Mouse (Mus musculus) lung, embryonic 16.5 days (tissue): ENCODE data around the gene Brinp1. TPM values are rescaled to one million over a fixed set of nuclear protein-coding genes. Genes with fewer than 3 reads are reported as not detected.
"Not testable (repeated sequence)": the region's sequence is repeated elsewhere in the genome, so short reads cannot be mapped to it uniquely, and the experiment has no call there.

Experiments used
- ATAC-seq: fragments of 200-750 bp; cut with Nextera tagmentation; 2 replicates; pipeline ENCODE4 v1.8.0; 2017; ENCODE audit warnings: low read depth, mild to moderate bottlenecking, moderate library complexity
- H3K27ac ChIP-seq: fragments of 300-500 bp; sonication (generic); 2 replicates; pipeline ENCODE4 v1.5.1; 2014; ENCODE audit warnings: mild to moderate bottlenecking, control low read depth, low read length
- H3K27me3 ChIP-seq: fragments of 300-500 bp; sonication (generic); 2 replicates; pipeline ENCODE4 v1.6.1; 2014; ENCODE audit warnings: low read depth, low read length, mixed read lengths; ENCODE audit not compliant: control insufficient read depth, insufficient read depth
- H3K36me3 ChIP-seq: fragments of 300-500 bp; sonication (generic); 2 replicates; pipeline ENCODE4 v1.6.1; 2014; ENCODE audit warnings: low read length; ENCODE audit not compliant: control insufficient read depth, insufficient read depth
- H3K4me1 ChIP-seq: fragments of 300-500 bp; sonication (generic); replicated peaks from 2 replicates; pipeline ENCODE4 v1.6.1; 2014; ENCODE audit warnings: low read length, mixed read lengths; ENCODE audit not compliant: control insufficient read depth, insufficient read depth
- H3K4me2 ChIP-seq: fragments of 300-500 bp; sonication (generic); 2 replicates; pipeline ENCODE4 v1.6.1; 2014; ENCODE audit warnings: low read depth, low read length, control low read depth
- H3K4me3 ChIP-seq: fragments of 300-500 bp; sonication (generic); 2 replicates; pipeline ENCODE4 v1.5.1; 2014; ENCODE audit warnings: mild to moderate bottlenecking, low read length, control low read depth
- H3K9ac ChIP-seq: fragments of 300-500 bp; sonication (generic); 2 replicates; pipeline ENCODE4 v1.6.1; 2014; ENCODE audit warnings: low read length, control low read depth
- H3K9me3 ChIP-seq: fragments of 300-500 bp; sonication (generic); 2 replicates; pipeline ENCODE4 v1.6.1; 2016; ENCODE audit warnings: low read length; ENCODE audit not compliant: control insufficient read depth
- WGBS: fragments of 180-500 bp; shearing (Covaris S2); extraction: QIAGEN DNeasy Blood & Tissue Kit; methylation state at CpG from one replicate; pipeline ENCODE4 v1.1.7; 2014; 5-methylcytosine and 5-hydroxymethylcytosine counted together
- polyA plus RNA-seq: library from polyadenylated mRNA; unstranded; fragments of >200 nt; fragmentation: Nextera tagmentation; extraction: Ambion mirVana; gene quantifications from 2 replicates; pipeline ENCODE4 v1.2.1, GENCODE M21; 2015

Gene Brinp1
- polyA plus RNA-seq, 1 experiment from 2014 or later: 19.2 TPM

- Histone ChIP-seq H3K9ac (no peak overlapping the region), H3K4me3 (no peak overlapping the region), H3K4me2 (no peak overlapping the region), H3K4me1 (no peaks in the 10 kb centered on the region), H3K9me3 (no peaks in the 10 kb centered on the region), H3K36me3 (no peaks in the 10 kb centered on the region), H3K27me3 (no peaks in the 10 kb centered on the region), H3K27ac (no peak overlapping the region)
- no peak for ATAC-seq
- 94% methylated on average over 2 of the region's 2 CpGs for WGBS
Measured at GRCm38 (mm10) chr4:68864668-68865067, 89.5 kb downstream of the Brinp1 start.

- 30% methylated on average over 1 of the region's 1 CpGs for WGBS
- H3K4me3 ChIP-seq: no peak overlapping the region
- H3K4me1 ChIP-seq: no peaks in the 10 kb centered on the region
- H3K27ac ChIP-seq: no peak overlapping the region
- no peak overlapping the region for H3K4me2 ChIP-seq
- H3K9me3 ChIP-seq: no peaks in the 10 kb centered on the region
- no peak overlapping the region for H3K9ac ChIP-seq
- no peaks in the 10 kb centered on the region for H3K36me3 ChIP-seq
- H3K27me3 ChIP-seq: no peaks in the 10 kb centered on the region
- ATAC-seq: no peak
Measured at GRCm38 (mm10) chr4:68856868-68857267, 97.3 kb downstream of the Brinp1 start.

GRCm38 (mm10) chr4:68849671-68850070 lies 104.5 kb downstream of the Brinp1 start:
- H3K27me3 ChIP-seq: no peaks in the 10 kb centered on the region
- no peak overlapping the region for H3K4me3 ChIP-seq
- H3K36me3 ChIP-seq: no peaks in the 10 kb centered on the region
- no peak overlapping the region for H3K9ac ChIP-seq
- no peaks in the 10 kb centered on the region for H3K4me1 ChIP-seq
- 49% methylated on average over 3 of the region's 3 CpGs for WGBS
- H3K4me2 ChIP-seq: no peak overlapping the region
- no peaks in the 10 kb centered on the region for H3K9me3 ChIP-seq
- no peak for ATAC-seq
- H3K27ac ChIP-seq: no peak overlapping the region

- ATAC-seq: no peak
- Histone ChIP-seq H3K4me1 (no peaks in the 10 kb centered on the region), H3K4me2 (no peak overlapping the region), H3K27ac (no peak overlapping the region), H3K27me3 (no peaks in the 10 kb centered on the region), H3K9me3 (no peaks in the 10 kb centered on the region), H3K36me3 (no peaks in the 10 kb centered on the region), H3K4me3 (no peak overlapping the region), H3K9ac (no peak overlapping the region)
- WGBS: 73% methylated on average over 1 of the region's 1 CpGs
Measured at GRCm38 (mm10) chr4:68846976-68847375, 107.2 kb downstream of the Brinp1 start.

- Histone ChIP-seq H3K9me3 (no peaks in the 10 kb centered on the region), H3K4me3 (no peak overlapping the region), H3K36me3 (no peaks in the 10 kb centered on the region), H3K4me1 (no peaks in the 10 kb centered on the region), H3K27ac (no peak overlapping the region), H3K4me2 (no peak overlapping the region), H3K27me3 (no peaks in the 10 kb centered on the region), H3K9ac (no peak overlapping the region)
- 44% methylated on average over 3 of the region's 3 CpGs for WGBS
- ATAC-seq: no peak
Measured at GRCm38 (mm10) chr4:68845964-68846363, 108.2 kb downstream of the Brinp1 start.

GRCm38 (mm10) chr4:68813997-68814396 lies 140.2 kb downstream of the Brinp1 start:
- not testable (repeated sequence) for H3K9ac ChIP-seq, H3K27me3 ChIP-seq, H3K4me2 ChIP-seq, H3K4me1 ChIP-seq, H3K4me3 ChIP-seq, ATAC-seq, H3K9me3 ChIP-seq, H3K27ac ChIP-seq, H3K36me3 ChIP-seq

- Histone ChIP-seq H3K4me1 (no peaks in the 10 kb centered on the region), H3K36me3 (no peaks in the 10 kb centered on the region), H3K4me2 (no peak overlapping the region), H3K4me3 (no peak overlapping the region), H3K27me3 (no peaks in the 10 kb centered on the region), H3K9me3 (no peaks in the 10 kb centered on the region), H3K9ac (no peak overlapping the region), H3K27ac (no peak overlapping the region)
- ATAC-seq: no peak
- WGBS: 71% methylated on average over 3 of the region's 3 CpGs
Measured at GRCm38 (mm10) chr4:68806502-68806901, 147.7 kb downstream of the Brinp1 start.

GRCm38 (mm10) chr4:68801923-68802855 lies 152.0 kb downstream of the Brinp1 start:
- H3K36me3 ChIP-seq: no peaks in the 10 kb centered on the region
- H3K9ac ChIP-seq: no peak overlapping the region
- H3K27me3 ChIP-seq: no peaks in the 10 kb centered on the region
- whole genome bisulfite sequencing: 42% methylated on average over 6 of the region's 6 CpGs
- peak; percentile 94 for ATAC-seq
- no peaks in the 10 kb centered on the region for H3K4me1 ChIP-seq
- H3K4me2 ChIP-seq: no peak overlapping the region
- H3K9me3 ChIP-seq: no peaks in the 10 kb centered on the region
- 0 out of 2 replicates have a peak overlapping the region, but pooled peaks have one; percentile 6 for H3K27ac ChIP-seq
- no peak overlapping the region for H3K4me3 ChIP-seq

GRCm38 (mm10) chr4:68790003-68790402 lies 164.2 kb downstream of the Brinp1 start:
- no peak overlapping the region for H3K4me3 ChIP-seq
- 87% methylated on average over 5 of the region's 5 CpGs for WGBS
- no peak for ATAC-seq

More at GRCm38 (mm10) chr4:68790003-68790402, 164.2 kb downstream of the Brinp1 start:
- no peaks in the 10 kb centered on the region for H3K9me3 ChIP-seq
- no peak overlapping the region for H3K4me2 ChIP-seq
- no peak overlapping the region for H3K27ac ChIP-seq
- no peak overlapping the region for H3K9ac ChIP-seq
- H3K4me1 ChIP-seq: no peaks in the 10 kb centered on the region
- no peaks in the 10 kb centered on the region for H3K27me3 ChIP-seq
- no peaks in the 10 kb centered on the region; the same call in 1 of the 2 replicates for H3K36me3 ChIP-seq
